Mouse (Mus musculus): ENCODE results near the gene Eaf1.

GRCm38 (mm10) chr14:31482417-31482816, 11.8 kb upstream of the Eaf1 start:
- TF ChIP-seq CTCF (IDR thresholded peaks at IDR 0.05; ENCODE audit: insufficient read depth, low read length) (no peak), POLR2A (IDR thresholded peaks at IDR 0.05; ENCODE audit: borderline replicate concordance, extremely low read depth, low read depth, low read length) (no peak)
